Mouse (Mus musculus) liver, embryonic 12.5 days (tissue): ENCODE data around the gene Zfp385a. TPM values are rescaled to one million over a fixed set of nuclear protein-coding genes. Genes with fewer than 3 reads are reported as not detected.

Experiments used
- ATAC-seq: fragments of 200-750 bp; cut with Nextera tagmentation; 2 replicates; pipeline ENCODE4 v1.8.0; 2017; ENCODE audit warnings: moderate number of reproducible peaks, mild to moderate bottlenecking, moderate library complexity
- H3K27ac ChIP-seq: fragments of 300-500 bp; sonication (generic); 2 replicates; pipeline ENCODE4 v1.5.1; 2016; ENCODE audit warnings: mild to moderate bottlenecking
- H3K27me3 ChIP-seq: fragments of 300-500 bp; sonication (generic); replicated peaks from 2 replicates; pipeline ENCODE4 v1.6.1; 2016; ENCODE audit warnings: mild to moderate bottlenecking, moderate library complexity
- H3K36me3 ChIP-seq: fragments of 300-500 bp; sonication (generic); 2 replicates; pipeline ENCODE4 v1.6.1; 2016; ENCODE audit warnings: mild to moderate bottlenecking, moderate library complexity
- H3K4me1 ChIP-seq: fragments of 300-500 bp; sonication (generic); 2 replicates; pipeline ENCODE4 v1.6.1; 2016
- H3K4me2 ChIP-seq: fragments of 300-500 bp; sonication (generic); 2 replicates; pipeline ENCODE4 v1.6.1; 2016; ENCODE audit warnings: mild to moderate bottlenecking, moderate library complexity
- H3K4me3 ChIP-seq: fragments of 300-500 bp; sonication (generic); 2 replicates; pipeline ENCODE4 v1.5.1; 2016; ENCODE audit warnings: mild to moderate bottlenecking, moderate library complexity
- H3K9ac ChIP-seq: fragments of 300-500 bp; sonication (generic); 2 replicates; pipeline ENCODE4 v1.6.1; 2016; ENCODE audit warnings: mild to moderate bottlenecking, moderate library complexity
- H3K9me3 ChIP-seq: fragments of 300-500 bp; sonication (generic); replicated peaks from 2 replicates; pipeline ENCODE4 v1.6.1; 2016; ENCODE audit warnings: mild to moderate bottlenecking, moderate library complexity
- WGBS: fragments of 180-500 bp; shearing (Covaris S2); methylation state at CpG from one replicate; pipeline ENCODE4 v1.1.7; 2016; ENCODE audit not compliant: insufficient replicate concordance; 5-methylcytosine and 5-hydroxymethylcytosine counted together
- polyA plus RNA-seq: library from polyadenylated mRNA; unstranded; fragments of >200 nt; fragmentation: Nextera tagmentation; extraction: Ambion mirVana; gene quantifications from 2 replicates; pipeline ENCODE4 v1.2.1, GENCODE M21; 2016

The Zfp385a gene
- polyA plus RNA-seq, 1 experiment from 2014 or later, result 8.2 TPM

DNA sequence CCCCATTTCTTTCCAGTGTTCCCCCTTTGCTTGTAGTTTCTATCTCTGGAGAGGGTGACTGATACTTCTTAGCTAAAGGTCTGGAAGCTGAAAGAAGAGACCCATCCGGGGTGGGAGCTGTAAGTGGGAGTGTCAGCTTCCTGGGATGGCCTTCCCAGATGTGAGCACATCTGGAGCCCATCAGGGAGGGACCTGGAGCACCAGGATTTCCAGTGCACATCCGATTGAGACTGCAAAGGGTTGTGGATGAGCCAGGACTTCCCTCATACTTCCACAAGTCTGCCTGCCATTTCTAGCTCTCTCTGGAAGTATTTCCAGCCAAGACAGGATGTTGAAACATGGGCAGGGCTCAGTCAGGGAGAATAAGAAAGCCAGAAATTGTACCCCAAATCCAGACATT is 31.3 kb upstream of the Zfp385a start:
- no peak overlapping the region for H3K4me2 ChIP-seq
- no peaks in the 10 kb centered on the region for H3K9me3 ChIP-seq
- H3K9ac ChIP-seq, result no peak overlapping the region
- WGBS, result 25% methylated on average over 2 of the region's 2 CpGs
- H3K27me3 ChIP-seq, result peaks cover 35% of the 10 kb centered on the region
- no peak overlapping the region for H3K27ac ChIP-seq
- H3K4me1 ChIP-seq, result peaks cover 13% of the 10 kb centered on the region
- no peak for ATAC-seq
- no peaks in the 10 kb centered on the region for H3K36me3 ChIP-seq
- H3K4me3 ChIP-seq, result no peak overlapping the region

DNA sequence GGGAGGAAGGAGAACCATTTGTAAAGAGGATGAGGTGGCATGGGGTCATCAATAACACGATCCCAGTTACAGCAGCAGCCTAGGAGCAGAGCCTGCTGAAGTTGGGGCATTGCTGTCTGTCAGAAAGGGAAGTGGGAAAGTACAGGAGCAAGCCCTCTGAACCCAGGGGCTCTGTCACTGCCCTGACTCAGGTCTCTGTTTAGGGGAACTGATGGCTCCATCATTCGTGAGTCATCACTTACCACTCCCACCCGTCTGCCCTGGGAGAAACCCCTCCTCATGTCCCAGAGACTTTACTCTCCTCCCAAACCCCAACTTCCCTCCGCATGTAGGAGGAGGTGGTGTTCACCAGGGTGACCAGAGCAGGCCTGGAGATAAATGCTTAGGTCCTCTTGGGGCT is 30.6 kb upstream of the Zfp385a start:
- no peaks in the 10 kb centered on the region for H3K36me3 ChIP-seq
- H3K9me3 ChIP-seq, result no peaks in the 10 kb centered on the region
- no peak overlapping the region for H3K4me2 ChIP-seq
- no peak overlapping the region for H3K27ac ChIP-seq
- H3K4me3 ChIP-seq, result no peak overlapping the region
- H3K4me1 ChIP-seq, result peaks cover 20% of the 10 kb centered on the region
- WGBS, result 14% methylated on average over 4 of the region's 4 CpGs
- no peak for ATAC-seq
- peaks cover 36% of the 10 kb centered on the region for H3K27me3 ChIP-seq
- no peak overlapping the region for H3K9ac ChIP-seq

DNA sequence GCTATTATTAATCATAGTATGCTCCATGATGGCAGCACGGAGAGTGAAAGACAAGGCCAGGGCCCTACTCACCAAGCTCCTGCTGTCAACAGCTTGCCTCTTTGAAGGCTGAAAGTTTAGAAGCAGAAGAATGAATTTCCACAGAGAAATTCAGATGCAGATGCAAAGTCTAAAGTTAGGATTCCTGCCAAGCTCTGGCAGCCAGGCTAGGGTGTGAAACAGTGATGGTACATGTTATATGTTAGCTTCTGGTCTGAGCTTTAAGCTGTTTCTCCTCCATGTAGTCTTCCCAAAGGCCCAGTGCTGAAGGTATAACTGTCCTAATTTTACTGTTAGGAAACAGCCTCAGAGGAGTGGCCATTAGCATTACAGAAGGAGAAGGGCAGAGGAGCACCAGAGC is 29.2 kb upstream of the Zfp385a start:
- no peak overlapping the region for H3K9ac ChIP-seq
- H3K9me3 ChIP-seq, result no peaks in the 10 kb centered on the region
- WGBS, result 63% methylated on average over 1 of the region's 1 CpGs
- H3K27me3 ChIP-seq, result peaks cover 32% of the 10 kb centered on the region
- no peak overlapping the region for H3K4me2 ChIP-seq
- peaks cover 34% of the 10 kb centered on the region for H3K4me1 ChIP-seq
- no peak overlapping the region for H3K4me3 ChIP-seq
- ATAC-seq, result no peak
- no peaks in the 10 kb centered on the region for H3K36me3 ChIP-seq
- no peak overlapping the region for H3K27ac ChIP-seq

DNA sequence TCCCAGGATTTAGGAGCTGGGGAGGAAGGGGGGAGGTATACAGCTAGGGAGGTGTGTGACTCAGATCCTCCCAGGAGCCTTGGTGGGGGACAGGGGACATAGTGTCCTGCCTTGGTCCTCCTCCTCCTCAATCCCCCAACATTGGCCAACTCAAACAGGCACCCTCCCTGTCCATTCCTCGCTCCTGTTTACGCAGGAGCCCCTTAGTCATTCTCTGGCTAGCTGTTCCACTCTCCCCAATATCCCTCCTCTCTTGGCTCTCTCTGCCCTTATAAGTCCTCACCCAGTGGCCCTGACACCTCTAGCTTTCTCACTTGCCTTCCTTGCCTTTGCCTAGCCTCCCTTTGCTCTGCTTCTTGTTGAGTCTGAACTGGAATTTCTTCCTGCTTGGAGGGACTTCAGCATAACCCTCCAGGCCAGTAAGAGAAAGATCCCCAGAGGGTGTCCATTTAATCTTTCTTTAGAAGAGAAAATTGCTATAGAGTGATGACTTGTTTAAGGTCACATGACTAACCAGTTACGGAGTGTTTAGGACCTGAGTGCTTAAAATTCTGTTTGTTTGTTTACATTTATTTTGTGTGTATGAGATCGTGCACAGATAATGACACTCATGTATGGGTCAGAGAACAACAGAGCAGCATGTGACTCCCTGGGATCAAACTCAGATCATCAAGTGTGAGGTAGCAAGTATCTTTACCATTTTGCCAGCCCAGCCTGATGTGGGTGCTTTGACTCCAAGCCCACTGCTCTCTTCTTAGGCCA is 28.5 kb upstream of the Zfp385a start:
- Histone ChIP-seq H3K27me3 (peaks cover 32% of the 10 kb centered on the region), H3K4me3 (no peak overlapping the region), H3K36me3 (peaks cover 2% of the 10 kb centered on the region; the same call in 1 of the 2 replicates), H3K4me2 (no peak overlapping the region), H3K9ac (no peak overlapping the region), H3K9me3 (no peaks in the 10 kb centered on the region), H3K4me1 (peaks cover 41% of the 10 kb centered on the region), H3K27ac (no peak overlapping the region)
- WGBS, result 83% methylated on average over 4 of the region's 4 CpGs
- ATAC-seq, result no peak

DNA sequence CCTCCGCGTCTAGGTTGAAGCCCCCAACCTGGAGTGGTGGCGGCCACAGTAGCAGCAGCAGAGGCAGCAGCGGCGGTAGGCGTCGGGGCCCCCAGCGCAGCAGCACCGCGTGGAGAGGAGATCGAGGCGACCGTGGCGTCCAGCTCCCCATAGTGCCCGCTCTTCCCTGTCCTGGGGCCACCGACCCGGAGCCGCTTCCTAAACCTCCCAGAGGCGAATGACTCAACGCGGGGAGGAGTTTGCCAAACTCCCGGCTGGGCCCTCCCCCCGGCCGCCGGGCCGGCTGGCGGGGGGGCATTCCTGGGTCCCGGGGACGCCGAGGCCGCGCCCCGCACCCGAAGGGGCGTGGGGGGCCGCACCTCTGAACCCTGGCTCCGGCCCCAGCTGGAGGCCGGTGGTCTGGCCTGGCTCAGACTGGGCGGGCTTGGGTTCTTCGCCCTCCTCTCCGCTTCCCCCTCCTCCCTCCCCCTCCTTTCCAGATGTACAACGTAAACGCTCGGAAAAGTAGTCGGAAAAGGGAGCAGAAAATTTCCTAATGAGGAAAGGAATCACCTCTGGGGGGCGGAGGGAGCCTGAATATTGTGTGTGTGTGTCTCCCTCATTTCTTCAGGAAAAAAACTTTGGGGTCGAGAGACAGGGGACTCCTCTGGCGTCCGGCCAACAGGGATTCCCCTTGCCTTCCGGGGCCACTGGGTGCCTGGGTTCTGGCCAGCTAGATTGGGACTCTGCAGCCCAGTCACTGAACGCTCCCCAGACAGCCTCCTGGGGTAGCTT is 26.7 kb upstream of the Zfp385a start, which contains the start of gene Itga5:
Gene Itga5 (minus strand): TSS at position 388 of the 774 bp plus-strand sequence.
- peak within 1 kb of the TSS; percentile 83 for H3K27ac ChIP-seq
- no peaks in the 10 kb centered on the region for H3K9me3 ChIP-seq
- peak within 1 kb of the TSS; percentile 96 for H3K4me2 ChIP-seq
- H3K4me1 ChIP-seq, result peaks cover 58% of the 10 kb centered on the region
- H3K27me3 ChIP-seq, result peaks cover 32% of the 10 kb centered on the region
- H3K9ac ChIP-seq, result peak within 1 kb of the TSS; percentile 89
- ATAC-seq, result peak; percentile 48
- WGBS, result 3% methylated on average over 48 of the region's 51 CpGs
- peaks cover 2% of the 10 kb centered on the region; the same call in 1 of the 2 replicates for H3K36me3 ChIP-seq
- H3K4me3 ChIP-seq, result peak within 1 kb of the TSS; percentile 75

DNA sequence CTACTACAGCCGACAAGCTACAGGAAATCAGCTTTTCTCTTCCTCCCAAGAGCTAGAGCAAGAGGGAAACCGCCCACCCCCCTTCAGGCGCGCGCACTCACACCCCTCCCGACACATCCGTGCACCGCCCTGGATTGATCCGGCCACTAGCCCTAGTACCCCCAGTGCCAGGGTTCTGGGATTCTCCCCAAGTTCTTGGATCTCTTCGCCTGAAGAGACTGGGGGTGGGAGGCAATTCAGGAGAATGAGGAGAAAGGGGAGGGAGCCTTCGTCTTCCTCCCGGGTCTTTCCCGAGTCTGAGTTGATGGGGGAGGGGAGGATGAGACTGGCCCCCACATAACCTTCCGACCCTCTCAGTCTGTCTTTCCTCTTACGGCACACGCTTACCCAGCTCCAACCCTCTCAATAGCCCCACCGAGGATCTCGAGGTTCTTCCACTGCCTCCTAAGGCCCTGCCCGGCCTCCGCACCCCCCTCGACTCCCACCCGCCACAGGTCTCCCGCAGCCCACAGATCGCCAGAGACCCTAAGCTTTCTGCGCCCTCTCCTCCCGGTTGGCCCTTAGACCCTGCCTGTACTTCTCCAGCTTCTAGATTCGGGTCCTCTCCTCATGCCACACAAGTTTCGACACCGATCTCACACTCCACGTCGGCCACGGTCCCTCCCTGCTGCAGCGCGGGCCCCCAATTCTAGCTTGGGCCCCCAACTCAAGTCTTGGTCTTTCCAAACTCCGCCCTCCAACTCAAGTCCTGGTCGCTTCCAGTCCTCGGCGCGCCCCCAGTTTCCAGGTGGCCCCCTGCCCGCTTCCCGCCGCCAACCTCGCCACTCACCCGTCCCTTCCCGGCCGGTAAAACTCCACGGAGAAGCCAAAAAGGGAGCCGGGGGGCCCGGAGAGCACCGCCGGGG is 25.8 kb upstream of the Zfp385a start:
- Histone ChIP-seq H3K4me2 (peak overlapping the region; percentile 96), H3K4me1 (peaks cover 65% of the 10 kb centered on the region), H3K36me3 (peaks cover 2% of the 10 kb centered on the region; the same call in 1 of the 2 replicates), H3K4me3 (peak overlapping the region; percentile 75), H3K27me3 (peaks cover 32% of the 10 kb centered on the region), H3K9me3 (no peaks in the 10 kb centered on the region), H3K9ac (peak overlapping the region; percentile 89), H3K27ac (peak overlapping the region; percentile 83)
- ATAC-seq, result peak; percentile 36; the same call in 1 of the 2 replicates
- WGBS, result under 1% methylated on average over 51 of the region's 51 CpGs

DNA sequence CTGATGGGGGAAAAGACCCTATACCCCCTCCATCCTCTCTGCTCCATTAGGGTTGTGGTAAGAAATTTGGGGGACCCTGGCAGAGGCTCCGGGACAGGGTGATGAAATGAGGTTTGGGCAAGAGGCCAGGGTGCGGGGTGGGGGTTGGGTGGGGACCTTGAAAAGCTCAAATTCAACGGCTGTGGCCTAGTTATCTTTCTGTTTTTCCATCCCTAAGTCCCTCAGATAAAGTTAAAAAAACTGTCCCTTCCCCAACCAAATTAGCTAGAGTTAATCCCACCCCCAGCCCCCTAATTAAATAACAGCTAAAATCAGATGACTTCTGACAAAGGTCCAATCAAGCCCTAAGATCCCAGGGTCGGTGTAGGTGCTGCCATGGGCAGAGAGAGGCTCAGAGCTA is 24.9 kb upstream of the Zfp385a start:
- Histone ChIP-seq H3K9me3 (no peaks in the 10 kb centered on the region), H3K27ac (peak overlapping the region; percentile 83), H3K9ac (peak overlapping the region; percentile 89), H3K27me3 (peaks cover 28% of the 10 kb centered on the region), H3K36me3 (peaks cover 2% of the 10 kb centered on the region; the same call in 1 of the 2 replicates), H3K4me2 (peak overlapping the region; percentile 96), H3K4me3 (peak overlapping the region; percentile 75), H3K4me1 (peaks cover 73% of the 10 kb centered on the region)
- 0 out of 2 replicates have a peak, but pooled peaks have one; percentile 17 for ATAC-seq
- 7% methylated on average over 4 of the region's 4 CpGs for WGBS

DNA sequence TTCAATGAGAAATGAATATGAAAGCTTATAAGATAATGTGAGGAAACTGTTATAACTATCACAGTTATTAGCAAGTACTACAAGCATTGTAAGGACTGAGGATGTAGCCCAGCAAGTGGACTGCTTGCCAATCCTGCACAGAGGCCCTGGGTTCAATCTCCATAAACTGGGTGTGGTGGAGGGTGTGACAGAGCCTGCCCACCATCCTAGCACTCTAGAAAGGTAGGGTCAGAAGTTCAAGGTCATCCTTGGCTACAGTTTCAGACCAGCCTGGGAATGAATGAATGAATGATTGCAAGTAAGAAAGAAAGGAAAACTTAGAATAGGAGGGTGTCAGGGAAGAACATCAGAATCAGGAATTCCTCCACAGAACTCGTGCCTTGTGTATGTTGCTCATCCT is 23.9 kb upstream of the Zfp385a start:
- peaks cover 82% of the 10 kb centered on the region for H3K4me1 ChIP-seq
- no peak for ATAC-seq
- no peaks in the 10 kb centered on the region for H3K9me3 ChIP-seq
- peaks cover 3% of the 10 kb centered on the region; the same call in 1 of the 2 replicates for H3K36me3 ChIP-seq
- no peak overlapping the region for H3K4me3 ChIP-seq
- H3K27me3 ChIP-seq, result peaks cover 28% of the 10 kb centered on the region
- H3K9ac ChIP-seq, result no peak overlapping the region
- peak overlapping the region; percentile 83 for H3K27ac ChIP-seq
- 39% methylated on average over 1 of the region's 1 CpGs for WGBS
- peak overlapping the region; percentile 96 for H3K4me2 ChIP-seq

DNA sequence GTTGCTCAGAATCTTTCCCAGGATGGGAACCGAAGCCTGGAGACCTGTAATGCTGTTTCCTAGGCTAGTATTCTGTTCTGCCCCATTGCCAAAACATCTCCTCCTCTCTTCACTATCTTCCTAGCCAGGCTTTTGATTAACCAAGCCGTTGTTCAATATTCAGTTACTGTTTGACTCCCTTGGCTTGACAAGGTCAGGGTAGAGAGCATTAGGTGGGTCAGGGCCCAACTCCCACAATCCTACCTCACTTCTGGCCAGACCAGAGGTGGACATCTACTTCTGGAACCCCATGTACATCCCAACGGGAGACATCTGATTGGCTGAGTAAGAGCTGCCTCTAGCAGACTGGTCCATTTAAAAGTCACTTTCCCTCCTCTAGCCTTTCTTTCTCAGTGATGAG is 23.1 kb upstream of the Zfp385a start:
- Histone ChIP-seq H3K9me3 (no peaks in the 10 kb centered on the region), H3K4me2 (peak overlapping the region; percentile 32), H3K27ac (peak overlapping the region; percentile 33), H3K27me3 (peaks cover 24% of the 10 kb centered on the region), H3K36me3 (peaks cover 11% of the 10 kb centered on the region; the same call in 1 of the 2 replicates), H3K4me3 (no peak overlapping the region), H3K4me1 (peaks cover 91% of the 10 kb centered on the region), H3K9ac (no peak overlapping the region)
- 0 out of 2 replicates have a peak, but pooled peaks have one; percentile 10 for ATAC-seq
- whole genome bisulfite sequencing, result 43% methylated on average over 3 of the region's 3 CpGs

DNA sequence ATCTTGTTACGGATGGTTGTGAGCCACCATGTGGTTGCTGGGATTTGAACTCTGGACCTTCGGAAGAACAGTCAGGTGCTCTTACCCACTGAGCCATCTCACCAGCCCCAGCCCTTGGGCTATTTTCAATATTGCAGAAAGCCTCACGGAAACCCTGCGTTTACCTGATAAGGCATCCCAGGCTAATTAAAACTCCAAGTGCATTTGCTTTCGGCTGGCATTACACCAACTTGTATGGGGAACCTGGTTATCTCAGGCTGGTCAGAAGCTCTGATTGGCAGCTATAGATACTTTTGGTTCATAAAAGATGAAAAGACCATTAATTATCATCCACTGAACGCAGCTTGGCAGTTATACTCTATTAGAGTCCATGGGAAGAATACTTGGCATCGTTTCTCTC is 22.4 kb upstream of the Zfp385a start:
- WGBS, result 20% methylated on average over 7 of the region's 7 CpGs
- peak overlapping the region; percentile 32; the same call in 1 of the 2 replicates for H3K4me2 ChIP-seq
- H3K4me3 ChIP-seq, result no peak overlapping the region
- peaks cover 95% of the 10 kb centered on the region for H3K4me1 ChIP-seq
- H3K27me3 ChIP-seq, result peaks cover 17% of the 10 kb centered on the region
- no peaks in the 10 kb centered on the region for H3K9me3 ChIP-seq
- H3K36me3 ChIP-seq, result peaks cover 16% of the 10 kb centered on the region
- H3K27ac ChIP-seq, result peak overlapping the region; percentile 33
- no peak overlapping the region for H3K9ac ChIP-seq
- ATAC-seq, result peak; percentile 31; the same call in 1 of the 2 replicates

DNA sequence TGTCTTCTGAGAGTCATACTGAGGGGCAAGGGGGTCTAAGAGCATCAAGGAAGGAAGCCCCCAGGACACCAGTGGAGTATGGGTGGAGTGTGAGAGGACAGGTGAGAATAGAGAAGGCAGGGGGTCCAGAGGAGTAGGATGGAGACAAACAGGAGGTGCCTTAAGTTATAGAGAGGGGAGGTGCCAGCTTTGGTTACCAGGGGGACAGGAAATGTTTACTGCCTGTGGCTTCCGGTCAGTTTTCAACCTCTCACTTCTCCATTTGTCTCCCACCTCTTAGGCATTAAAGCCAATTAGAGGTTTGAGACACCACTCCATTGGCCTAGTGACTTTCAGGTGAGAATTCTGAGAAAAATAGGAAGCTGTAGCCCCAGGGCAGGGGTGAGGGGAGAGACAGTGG is 21.4 kb upstream of the Zfp385a start:
- 31% methylated on average over 1 of the region's 1 CpGs for WGBS
- Histone ChIP-seq H3K36me3 (peaks cover 27% of the 10 kb centered on the region), H3K27ac (peak overlapping the region; percentile 49; the same call in 1 of the 2 replicates), H3K4me3 (no peak overlapping the region), H3K4me1 (peaks cover 87% of the 10 kb centered on the region), H3K27me3 (peaks cover 7% of the 10 kb centered on the region), H3K9ac (no peak overlapping the region), H3K4me2 (0 out of 2 replicates have a peak overlapping the region, but pooled peaks have one; percentile 1), H3K9me3 (no peaks in the 10 kb centered on the region)
- no peak for ATAC-seq
